26 mouse cellular contexts compared by ENCODE assay signal in genomic region chr6:83203320-83203719, GRCm38 (mm10). TPM values are rescaled to one million over a fixed set of nuclear protein-coding genes. Genes with fewer than 3 reads are reported as not detected.
DNase-seq lines count a peak whose midpoint lies in the region; ATAC-seq lines count a peak whose summit lies in the region.
"Had no signal": no experiment of that assay in that cellular context is flagged by ENCODE, and none has a peak within 500 bp of the region (broad histone marks: within the 10 kb centered on the region; RNA-seq: fewer than 3 reads in every experiment).

No protein-coding gene starts in this region.

- H3K9me3 ChIP-seq in heart, embryonic 11.5 days (replicated peaks; ENCODE audit: control insufficient read depth, low read length), result no peaks in the 10 kb centered on the region
- H3K9me3 ChIP-seq: embryonic facial prominence, embryonic 13.5 days; embryonic facial prominence, embryonic 15.5 days; forebrain, embryonic 10.5 days; forebrain, embryonic 12.5 days; G1E had no signal

- no peak for ATAC-seq in heart, embryonic 11.5 days (replicated peaks; ENCODE audit: insufficient number of reproducible peaks, low FRiP score, low TSS enrichment)
- ATAC-seq: activated CD4-positive, CD25-positive, alpha-beta regulatory T cell, adult 4 months; CD4-positive, CD25-positive, alpha-beta regulatory T cell, adult 4 months; forebrain, embryonic 14.5 days; forebrain, embryonic 16.5 days; Patski had no signal

- DNase-seq in cerebellum, postnatal 25 days, result peak; percentile 9 to 10
- DNase-seq in cerebellum, postnatal 10 days, result no peak
- DNase-seq in heart, adult 11 months, result peak; percentile 74
- no peak for DNase-seq in urinary bladder, postnatal 25 days (ENCODE audit: low spot score)
- DNase-seq: adrenal gland, adult 8-10 months; adrenal gland, postnatal 14 days; adrenal gland, postnatal 36 days; B cell, adult 2 months; cerebellum, adult 11 months; cerebellum, adult 18-20 months; cerebellum, adult 8-10 months; cerebellum, adult 9-11 months; cerebellum, postnatal 36 days; embryo, embryonic 11 days had no signal

- no peaks in the 10 kb centered on the region for H3K27me3 ChIP-seq in heart, embryonic 11.5 days (ENCODE audit: control insufficient read depth, insufficient read depth, low read length)
- H3K27me3 ChIP-seq: embryonic facial prominence, embryonic 13.5 days; embryonic facial prominence, embryonic 15.5 days; forebrain, embryonic 12.5 days had no signal

- H3K9ac ChIP-seq in heart, embryonic 11.5 days (ENCODE audit: low read depth, low read length), result no peak overlapping the region
- H3K9ac ChIP-seq: embryonic facial prominence, embryonic 13.5 days; embryonic facial prominence, embryonic 15.5 days; forebrain, embryonic 12.5 days had no signal

- H3K4me3 ChIP-seq in heart, embryonic 11.5 days (ENCODE audit: low read depth, low read length), result no peak overlapping the region
- H3K4me3 ChIP-seq: embryonic facial prominence, embryonic 13.5 days; embryonic facial prominence, embryonic 15.5 days; erythroblast, embryonic 14.5 days; forebrain, embryonic 10.5 days; forebrain, embryonic 12.5 days had no signal

- 82% methylated on average over 4 of the region's 4 CpGs for WGBS in heart, embryonic 11.5 days (ENCODE audit: insufficient replicate concordance)

- 0 out of 2 replicates have a peak, but pooled peaks cover 2% of the 10 kb centered on the region for H3K4me1 ChIP-seq in heart, embryonic 11.5 days (ENCODE audit: control insufficient read depth, insufficient read depth, low read length)
- H3K4me1 ChIP-seq: embryonic facial prominence, embryonic 13.5 days; embryonic facial prominence, embryonic 15.5 days; forebrain, embryonic 10.5 days; forebrain, embryonic 12.5 days had no signal

- H3K4me2 ChIP-seq in heart, embryonic 11.5 days, result no peak overlapping the region
- H3K4me2 ChIP-seq: embryonic facial prominence, embryonic 13.5 days; embryonic facial prominence, embryonic 15.5 days; forebrain, embryonic 12.5 days had no signal

- H3K36me3 ChIP-seq in heart, embryonic 11.5 days (ENCODE audit: control insufficient read depth, insufficient read depth, low read length), result peaks cover 15% of the 10 kb centered on the region

- no peak overlapping the region for H3K27ac ChIP-seq in heart, embryonic 11.5 days (ENCODE audit: low read depth, low read length)
- H3K27ac ChIP-seq: embryonic facial prominence, embryonic 13.5 days; embryonic facial prominence, embryonic 15.5 days; forebrain, embryonic 10.5 days; forebrain, embryonic 12.5 days had no signal

RNA-seq across cellular contexts. Expression of gene Slc4a5, which starts 16.3 kb away (rescaled TPM):
- 0.21 and 0.38 TPM in 2 replicates for polyA plus RNA-seq in heart, embryonic 11.5 days (2014; fragmentation: Nextera tagmentation; extraction: Ambion mirVana)
- polyA plus RNA-seq: G1E had no signal

RNA-seq across cellular contexts. Expression of gene Dctn1, which starts 37.6 kb away (rescaled TPM):
- 49.7 and 61.1 TPM in 2 replicates for polyA plus RNA-seq in heart, embryonic 11.5 days (2014; fragmentation: Nextera tagmentation; extraction: Ambion mirVana)

RNA-seq across cellular contexts. Expression of gene 1700003E16Rik, which starts 47.1 kb away (rescaled TPM):
- polyA plus RNA-seq in heart, embryonic 11.5 days (2014; fragmentation: Nextera tagmentation; extraction: Ambion mirVana), result 0.14 and 0.27 TPM in 2 replicates
- polyA plus RNA-seq: activated CD4-positive, CD25-positive, alpha-beta regulatory T cell, adult 4 months; CD4-positive, CD25-positive, alpha-beta regulatory T cell, adult 4 months; erythroblast, embryonic 14.5 days; G1E had no signal

RNA-seq across cellular contexts. Expression of gene Wdr54, which starts 47.1 kb away (rescaled TPM):
- polyA plus RNA-seq in heart, embryonic 11.5 days (2014; fragmentation: Nextera tagmentation; extraction: Ambion mirVana), result 4.5 and 6.9 TPM in 2 replicates
- polyA plus RNA-seq: G1E had no signal

Comparison
In these comparisons a context has a peak if more than half of its experiments do, and no peak if none do; other contexts are left out.
1. DNase-seq: peak in cerebellum, postnatal 25 days (2 of 2) and heart, adult 11 months (single experiment); none in cerebellum, postnatal 10 days (0 of 2) and urinary bladder, postnatal 25 days (single experiment).